Mouse (Mus musculus) fibroblast of lung, adult 2 months (primary cell): Measurements from ENCODE around the gene Vmn1r195.
"Not testable (repeated sequence)": the region's sequence is repeated elsewhere in the genome, so short reads cannot be mapped to it uniquely, and the experiment has no call there.

Experiments used
- DNase-seq: peaks from one replicate; pipeline ENCODE4 v3.0.0-alpha.2; 2011; ENCODE audit warnings: low read depth

Vmn1r195 gene

GRCm38 (mm10) chr13:22270222-22270621, at the start of gene Vmn1r195:
Gene Vmn1r195, plus strand, starts transcription at chr13:22270522.
- not testable (repeated sequence) for DNase-seq

GRCm38 (mm10) chr13:22223060-22223459, 47.3 kb upstream of the Vmn1r195 start, which contains the start of gene Vmn1r193:
Gene Vmn1r193, minus strand, starts transcription at chr13:22223160.
- DNase-seq: not testable (repeated sequence)

- DNase-seq: no peak
These were observed 26.4 kb upstream of the Vmn1r195 start, which contains the start of gene Vmn1r194 for GRCm38 (mm10) chr13:22243915-22244314. Gene Vmn1r194, plus strand, starts transcription at chr13:22244215.

- no peak for DNase-seq
These were observed 1.4 kb downstream of the Vmn1r195 start for GRCm38 (mm10) chr13:22271721-22272120.

- DNase-seq: no peak
These were observed 14.3 kb downstream of the Vmn1r195 start for GRCm38 (mm10) chr13:22284578-22284977.

GRCm38 (mm10) chr13:22289620-22290019, 19.3 kb downstream of the Vmn1r195 start, which contains the start of gene Vmn1r196:
Gene Vmn1r196, plus strand, starts transcription at chr13:22289920.
- no peak for DNase-seq

DNA sequence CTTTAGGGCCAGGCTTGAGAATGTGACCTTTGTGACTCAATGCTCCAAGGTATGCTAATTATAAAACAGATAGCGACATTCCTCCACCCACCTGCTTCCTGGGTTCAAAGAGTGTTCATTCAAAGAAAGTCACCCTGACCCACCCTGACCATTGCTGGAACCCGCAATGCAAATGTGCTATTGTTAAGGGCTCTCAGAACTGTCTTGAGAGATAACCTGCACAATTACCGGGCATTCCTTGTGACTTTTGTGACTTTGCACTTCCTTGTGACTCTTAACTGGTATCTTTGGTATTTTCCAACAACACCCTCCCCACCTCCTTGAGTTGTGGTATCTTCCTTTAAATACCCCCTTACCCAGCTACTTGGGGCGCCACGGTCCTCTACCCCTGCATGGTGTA, 37.8 kb downstream of the Vmn1r195 start:
- DNase-seq: not testable (repeated sequence)

GRCm38 (mm10) chr13:22315361-22315760, 45.0 kb downstream of the Vmn1r195 start:
- DNase-seq: no peak

- no peak for DNase-seq
These were observed 47.0 kb downstream of the Vmn1r195 start for GRCm38 (mm10) chr13:22317366-22317765.

- no peak for DNase-seq
These were observed 49.8 kb downstream of the Vmn1r195 start for GRCm38 (mm10) chr13:22320091-22320490.

GRCm38 (mm10) chr13:22324289-22324688, 54.0 kb downstream of the Vmn1r195 start, which contains the start of gene Vmn1r197:
Gene Vmn1r197, plus strand, starts transcription at chr13:22324589.
- DNase-seq: no peak
